Mouse (Mus musculus): ENCODE measurements around the gene Ptpn3. TPM values are rescaled to one million over a fixed set of nuclear protein-coding genes. Genes with fewer than 3 reads are reported as not detected.
"Not testable (repeated sequence)": the region's sequence is repeated elsewhere in the genome, so short reads cannot be mapped to it uniquely, and the experiment has no call there.

Gene Ptpn3
- polyA plus RNA-seq, 1 experiment from 2014 or later: 4.9 TPM

DNA sequence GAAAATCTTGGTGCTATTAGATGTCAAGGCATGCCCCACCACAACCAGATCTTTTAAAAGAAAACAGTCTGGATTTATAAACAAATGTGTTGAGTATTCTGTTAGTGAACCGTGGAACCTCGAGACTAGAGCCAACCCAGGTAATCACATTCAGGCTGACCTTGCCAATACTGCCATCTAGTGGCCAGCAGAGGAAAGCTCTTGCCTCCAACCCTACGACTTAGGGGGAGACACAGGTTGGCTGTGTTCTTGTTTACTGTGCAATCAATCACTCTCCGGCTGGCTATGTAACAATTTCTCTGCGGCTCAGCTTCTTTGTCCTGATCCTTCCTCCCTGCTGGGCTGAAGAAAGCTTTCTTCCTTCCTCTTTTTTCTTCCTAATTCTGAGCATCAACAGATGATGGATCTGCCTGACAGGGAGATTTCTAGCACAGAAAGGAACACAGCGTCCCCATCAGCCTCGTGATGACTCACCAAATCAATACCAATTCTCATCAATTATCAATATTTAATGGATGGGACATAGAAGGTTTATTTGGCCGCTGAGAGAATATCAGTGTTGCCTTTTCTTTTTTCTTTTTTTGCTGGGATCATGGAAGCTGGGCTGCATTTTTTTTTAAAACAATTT is 26.4 kb downstream of the Ptpn3 start:
- H3K27me3 ChIP-seq: no peaks in the 10 kb centered on the region
- ATAC-seq (ENCODE audit: insufficient number of reproducible peaks, insufficient read depth, low FRiP score, low TSS enrichment, low read depth): no peak
- 11% methylated on average over 8 of the region's 8 CpGs for WGBS
- H3K27ac ChIP-seq: no peak overlapping the region; the same call in 1 of the 2 replicates
- no peak overlapping the region for H3K4me2 ChIP-seq
- no peak overlapping the region for H3K4me3 ChIP-seq
- no peaks in the 10 kb centered on the region for H3K9me3 ChIP-seq
- no peaks in the 10 kb centered on the region for H3K36me3 ChIP-seq
- H3K9ac ChIP-seq: no peak overlapping the region
- H3K4me1 ChIP-seq: peaks cover 20% of the 10 kb centered on the region

DNA sequence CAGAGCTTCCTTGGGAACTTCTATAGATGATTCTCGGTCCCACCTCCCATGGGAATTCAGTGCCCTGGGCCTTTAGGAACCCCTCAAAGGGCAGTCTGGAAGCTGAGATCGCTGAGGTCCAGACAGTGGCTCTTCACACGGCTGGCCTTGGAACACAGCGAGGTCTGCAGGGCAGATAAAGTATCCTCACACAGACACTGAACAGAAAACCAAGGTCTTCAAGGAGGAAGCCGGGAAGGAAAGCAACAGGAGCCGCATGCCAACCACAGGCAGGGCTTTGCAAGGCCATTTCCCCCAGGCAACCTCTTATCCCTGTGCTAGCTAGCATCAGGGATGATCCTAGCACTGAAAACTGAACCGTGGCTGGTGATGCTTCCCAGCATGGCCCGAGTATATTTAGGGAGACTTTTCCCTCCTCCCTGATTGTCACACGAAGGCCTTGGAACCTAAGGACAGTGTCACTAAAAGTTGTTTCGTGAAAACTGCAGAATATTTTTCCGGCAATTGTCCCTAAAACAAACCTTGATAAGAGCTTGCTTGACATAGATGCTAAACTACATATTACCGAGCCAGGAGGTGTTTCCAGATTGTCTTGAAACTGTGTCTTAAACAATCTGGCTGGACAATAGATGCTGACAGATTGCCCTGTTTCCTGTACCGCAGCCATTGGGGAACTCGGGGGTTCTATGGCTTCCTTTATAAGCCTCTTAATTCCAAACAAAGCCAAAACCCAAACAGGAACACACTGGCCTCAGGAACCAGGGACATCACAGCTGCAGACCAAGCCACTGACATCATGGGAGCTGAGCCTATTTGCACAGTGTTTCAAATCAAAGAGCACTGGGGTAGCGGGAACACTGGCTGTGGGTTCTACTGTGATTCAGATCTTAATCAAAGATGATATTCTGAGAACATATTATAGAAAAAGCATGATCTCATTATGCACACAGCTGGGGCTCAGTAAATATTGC is 27.8 kb downstream of the Ptpn3 start:
- 47% methylated on average over 15 of the region's 15 CpGs for WGBS
- H3K27me3 ChIP-seq: no peaks in the 10 kb centered on the region
- no peak overlapping the region for H3K4me3 ChIP-seq
- peaks cover 13% of the 10 kb centered on the region for H3K4me1 ChIP-seq
- no peak overlapping the region for H3K27ac ChIP-seq
- no peak for ATAC-seq (ENCODE audit: insufficient number of reproducible peaks, insufficient read depth, low FRiP score, low TSS enrichment, low read depth)
- H3K9me3 ChIP-seq: no peaks in the 10 kb centered on the region
- H3K4me2 ChIP-seq: no peak overlapping the region
- no peak overlapping the region for H3K9ac ChIP-seq
- no peaks in the 10 kb centered on the region for H3K36me3 ChIP-seq

GRCm38 (mm10) chr4:57270991-57271390 is 30.6 kb downstream of the Ptpn3 start:
- no peaks in the 10 kb centered on the region for H3K9me3 ChIP-seq
- H3K27me3 ChIP-seq: no peaks in the 10 kb centered on the region
- no peak overlapping the region for H3K27ac ChIP-seq
- H3K36me3 ChIP-seq: no peaks in the 10 kb centered on the region
- ATAC-seq (ENCODE audit: insufficient number of reproducible peaks, insufficient read depth, low FRiP score, low TSS enrichment, low read depth): no peak
- H3K4me1 ChIP-seq: peaks cover 17% of the 10 kb centered on the region
- H3K4me3 ChIP-seq: no peak overlapping the region
- H3K4me2 ChIP-seq: no peak overlapping the region
- WGBS: 85% methylated on average over 8 of the region's 8 CpGs
- no peak overlapping the region for H3K9ac ChIP-seq

- not testable (repeated sequence) for H3K9me3 ChIP-seq; H3K27ac ChIP-seq; H3K9ac ChIP-seq; H3K4me2 ChIP-seq; H3K36me3 ChIP-seq; ATAC-seq (ENCODE audit: insufficient number of reproducible peaks, insufficient read depth, low FRiP score, low TSS enrichment, low read depth); H3K4me3 ChIP-seq; H3K27me3 ChIP-seq
- H3K4me1 ChIP-seq: peaks cover 14% of the 10 kb centered on the region
- 89% methylated on average over 5 of the region's 5 CpGs for WGBS
Observed at GRCm38 (mm10) chr4:57270489-57270888, 31.1 kb downstream of the Ptpn3 start.

- 87% methylated on average over 10 of the region's 10 CpGs for WGBS
- ATAC-seq (ENCODE audit: insufficient number of reproducible peaks, insufficient read depth, low FRiP score, low TSS enrichment, low read depth): no peak
- no peaks in the 10 kb centered on the region for H3K9me3 ChIP-seq
Observed at GRCm38 (mm10) chr4:57269344-57269743, 32.3 kb downstream of the Ptpn3 start.

GRCm38 (mm10) chr4:57268330-57268729 is 33.3 kb downstream of the Ptpn3 start:
- no peak for ATAC-seq (ENCODE audit: insufficient number of reproducible peaks, insufficient read depth, low FRiP score, low TSS enrichment, low read depth)
- H3K4me2 ChIP-seq: no peak overlapping the region
- no peaks in the 10 kb centered on the region for H3K9me3 ChIP-seq
- 0 out of 2 replicates have a peak, but pooled peaks cover 3% of the 10 kb centered on the region for H3K36me3 ChIP-seq
- H3K27me3 ChIP-seq: no peaks in the 10 kb centered on the region
- no peak overlapping the region for H3K27ac ChIP-seq
- H3K9ac ChIP-seq: no peak overlapping the region
- H3K4me3 ChIP-seq: no peak overlapping the region
- H3K4me1 ChIP-seq: peaks cover 7% of the 10 kb centered on the region
- WGBS: 78% methylated on average over 8 of the region's 8 CpGs

More at GRCm38 (mm10) chr4:57269344-57269743, 32.3 kb downstream of the Ptpn3 start:
- H3K4me2 ChIP-seq: no peak overlapping the region
- no peak overlapping the region for H3K27ac ChIP-seq
- no peaks in the 10 kb centered on the region for H3K27me3 ChIP-seq
- no peaks in the 10 kb centered on the region for H3K36me3 ChIP-seq
- no peak overlapping the region for H3K4me3 ChIP-seq
- H3K4me1 ChIP-seq: peaks cover 11% of the 10 kb centered on the region
- H3K9ac ChIP-seq: no peak overlapping the region

DNA sequence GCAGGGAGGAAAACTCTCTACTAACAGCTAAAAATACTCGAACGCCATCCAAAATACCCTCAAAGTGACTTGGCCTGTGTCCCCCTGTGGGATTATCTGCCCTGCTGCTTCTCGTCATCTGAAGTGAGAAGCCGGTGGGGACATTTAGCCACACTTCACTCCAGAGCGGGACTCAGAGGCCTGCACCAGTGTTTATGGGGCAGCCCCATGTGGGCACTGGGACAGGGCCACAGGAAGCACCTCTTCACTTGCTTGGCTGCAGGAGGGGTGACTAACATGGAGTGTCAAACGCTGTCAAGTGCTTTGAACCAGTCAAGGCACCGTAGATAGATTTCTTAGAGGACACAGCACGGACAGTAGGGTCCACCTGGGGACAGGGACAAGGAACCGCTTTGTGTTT is 35.2 kb downstream of the Ptpn3 start:
- 0 out of 2 replicates have a peak, but pooled peaks cover 3% of the 10 kb centered on the region for H3K36me3 ChIP-seq
- peaks cover 20% of the 10 kb centered on the region for H3K4me1 ChIP-seq
- H3K9me3 ChIP-seq: no peaks in the 10 kb centered on the region
- H3K9ac ChIP-seq: no peak overlapping the region
- no peak overlapping the region for H3K27ac ChIP-seq
- H3K27me3 ChIP-seq: no peaks in the 10 kb centered on the region
- H3K4me3 ChIP-seq: no peak overlapping the region
- H3K4me2 ChIP-seq: no peak overlapping the region
- ATAC-seq (ENCODE audit: insufficient number of reproducible peaks, insufficient read depth, low FRiP score, low TSS enrichment, low read depth): no peak
- 79% methylated on average over 9 of the region's 9 CpGs for whole genome bisulfite sequencing

DNA sequence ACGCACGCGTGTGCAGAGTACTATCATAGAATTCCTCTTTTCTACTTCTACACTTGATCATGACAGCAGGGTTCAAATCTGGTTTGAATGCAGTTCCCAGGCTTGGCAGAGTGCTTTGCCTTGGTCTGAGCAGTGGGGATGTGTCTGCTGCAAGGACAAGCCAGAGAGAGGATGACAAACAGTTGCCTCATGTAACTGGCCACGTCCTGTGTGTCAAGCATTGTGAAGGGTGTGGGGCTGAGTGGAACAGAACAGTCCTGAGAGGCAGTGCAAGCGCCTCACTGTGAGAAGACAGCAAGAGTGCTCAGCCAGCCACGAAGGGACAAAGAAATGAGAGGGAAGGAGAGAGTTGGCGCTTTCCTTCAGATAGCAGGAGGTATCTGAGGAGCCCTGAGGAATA is 37.9 kb downstream of the Ptpn3 start:
- H3K36me3 ChIP-seq: 0 out of 2 replicates have a peak, but pooled peaks cover 8% of the 10 kb centered on the region
- H3K4me2 ChIP-seq: no peak overlapping the region
- H3K27ac ChIP-seq: no peak overlapping the region
- H3K4me1 ChIP-seq: peaks cover 27% of the 10 kb centered on the region
- no peaks in the 10 kb centered on the region for H3K9me3 ChIP-seq
- ATAC-seq (ENCODE audit: insufficient number of reproducible peaks, insufficient read depth, low FRiP score, low TSS enrichment, low read depth): no peak
- H3K27me3 ChIP-seq: no peaks in the 10 kb centered on the region
- H3K4me3 ChIP-seq: no peak overlapping the region
- H3K9ac ChIP-seq: no peak overlapping the region
- 81% methylated on average over 7 of the region's 7 CpGs for WGBS

- no peak overlapping the region for H3K9ac ChIP-seq
- peaks cover 32% of the 10 kb centered on the region for H3K4me1 ChIP-seq
Observed at GRCm38 (mm10) chr4:57263061-57263685, 38.5 kb downstream of the Ptpn3 start.

GRCm38 (mm10) chr4:57262451-57262850 is 39.2 kb downstream of the Ptpn3 start:
- ATAC-seq (ENCODE audit: insufficient number of reproducible peaks, insufficient read depth, low FRiP score, low TSS enrichment, low read depth): no peak
- WGBS: 37% methylated on average over 8 of the region's 8 CpGs
- H3K36me3 ChIP-seq: 0 out of 2 replicates have a peak, but pooled peaks cover 8% of the 10 kb centered on the region
- H3K4me1 ChIP-seq: peaks cover 40% of the 10 kb centered on the region
- 0 out of 2 replicates have a peak overlapping the region, but pooled peaks have one; percentile 0 for H3K27ac ChIP-seq
- H3K4me2 ChIP-seq: no peak overlapping the region
- H3K27me3 ChIP-seq: no peaks in the 10 kb centered on the region
- H3K4me3 ChIP-seq: no peak overlapping the region
- H3K9me3 ChIP-seq: no peaks in the 10 kb centered on the region
- H3K9ac ChIP-seq: no peak overlapping the region

More at GRCm38 (mm10) chr4:57263061-57263685, 38.5 kb downstream of the Ptpn3 start:
- Histone ChIP-seq H3K27ac (0 out of 2 replicates have a peak overlapping the region, but pooled peaks have one; percentile 0), H3K4me2 (no peak overlapping the region), H3K27me3 (no peaks in the 10 kb centered on the region), H3K4me3 (no peak overlapping the region), H3K36me3 (0 out of 2 replicates have a peak, but pooled peaks cover 8% of the 10 kb centered on the region), H3K9me3 (no peaks in the 10 kb centered on the region)
- WGBS: 65% methylated on average over 8 of the region's 8 CpGs
- no peak for ATAC-seq (ENCODE audit: insufficient number of reproducible peaks, insufficient read depth, low FRiP score, low TSS enrichment, low read depth)

DNA sequence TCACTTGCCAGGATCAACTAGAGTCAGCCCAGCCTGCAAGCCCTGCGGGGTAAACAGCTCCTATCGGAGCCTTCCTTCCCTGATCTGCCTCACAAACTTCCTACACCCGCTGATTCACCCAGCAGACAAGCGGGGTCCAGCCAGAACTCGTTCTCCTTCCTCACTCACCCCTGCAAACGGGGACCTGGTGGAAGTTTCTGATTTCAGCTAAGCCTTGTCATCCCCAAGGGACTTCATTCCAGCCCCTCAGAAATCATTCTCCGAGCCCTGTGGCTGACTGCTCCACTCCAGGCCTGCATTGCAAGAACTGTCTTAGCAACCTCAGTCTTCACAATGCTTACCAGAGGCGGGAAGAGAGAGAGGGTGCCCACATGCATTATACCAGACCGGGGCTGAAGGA is 39.8 kb downstream of the Ptpn3 start:
- 0 out of 2 replicates have a peak overlapping the region, but pooled peaks have one; percentile 27 for H3K9ac ChIP-seq
- H3K27me3 ChIP-seq: no peaks in the 10 kb centered on the region
- 0 out of 2 replicates have a peak, but pooled peaks have one; percentile 35 for ATAC-seq (ENCODE audit: insufficient number of reproducible peaks, insufficient read depth, low FRiP score, low TSS enrichment, low read depth)
- H3K4me3 ChIP-seq: no peak overlapping the region
- peak overlapping the region; percentile 16; the same call in 1 of the 2 replicates for H3K4me2 ChIP-seq
- peak overlapping the region; percentile 73 for H3K27ac ChIP-seq
- no peaks in the 10 kb centered on the region for H3K9me3 ChIP-seq
- H3K36me3 ChIP-seq: 0 out of 2 replicates have a peak, but pooled peaks cover 8% of the 10 kb centered on the region
- 20% methylated on average over 9 of the region's 9 CpGs for WGBS
- peaks cover 46% of the 10 kb centered on the region for H3K4me1 ChIP-seq

Data from embryonic facial prominence, embryonic 13.5 days (tissue).